Mouse (Mus musculus): ENCODE measurements at regions not wholly inside any gene's neighbourhood (a gene's known extent, or its start where the extent isn't known, plus 50 kb on each side); places are given as distances from the start of the nearest gene placed in this dataset.

DNA sequence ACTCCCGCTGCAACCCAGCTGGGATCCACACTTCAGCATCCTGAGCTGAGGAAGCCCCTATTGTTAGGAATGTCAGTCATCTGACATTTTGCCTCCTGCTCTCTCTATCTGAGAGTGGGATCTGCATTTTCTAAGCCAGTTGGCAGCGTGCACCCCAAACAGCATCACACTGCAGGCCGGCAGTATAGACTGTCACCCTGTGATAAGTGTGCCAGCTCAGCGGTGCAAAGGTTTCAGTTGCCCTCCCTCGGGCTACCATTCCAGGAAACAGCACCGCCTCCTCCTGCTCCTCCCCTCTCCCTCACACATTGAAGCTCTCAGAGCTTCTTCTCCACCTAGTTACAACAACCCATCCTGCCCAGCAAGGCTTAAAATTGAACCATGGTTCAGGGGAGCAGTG lies 194.5 kb downstream of the Lmo4 start:
- DNase-seq: no peak

DNA sequence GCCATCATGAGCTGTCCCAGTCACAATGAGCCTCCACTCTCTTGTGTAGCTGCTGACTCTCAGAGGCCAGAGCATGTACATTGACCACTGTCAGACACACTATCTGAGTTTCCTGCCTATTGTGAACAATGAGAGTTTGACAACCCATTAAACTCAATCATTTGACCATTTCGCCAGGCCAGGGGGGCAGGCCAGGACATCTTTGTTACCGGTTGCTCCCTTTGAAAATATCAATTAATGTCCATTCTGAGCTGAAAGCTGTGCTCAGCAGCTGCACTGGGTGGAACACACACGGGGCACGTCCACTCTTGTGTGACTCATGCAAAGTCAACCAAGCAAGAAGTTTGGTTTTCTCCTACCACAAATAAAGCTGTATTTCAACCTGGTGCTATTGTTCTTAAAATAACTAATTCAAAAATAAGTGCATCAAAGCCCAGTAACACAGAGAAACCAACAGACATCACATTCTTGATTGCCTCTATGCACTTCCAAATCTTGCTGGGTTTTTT lies 197.9 kb downstream of the Lmo4 start:
- no peak for DNase-seq

DNA sequence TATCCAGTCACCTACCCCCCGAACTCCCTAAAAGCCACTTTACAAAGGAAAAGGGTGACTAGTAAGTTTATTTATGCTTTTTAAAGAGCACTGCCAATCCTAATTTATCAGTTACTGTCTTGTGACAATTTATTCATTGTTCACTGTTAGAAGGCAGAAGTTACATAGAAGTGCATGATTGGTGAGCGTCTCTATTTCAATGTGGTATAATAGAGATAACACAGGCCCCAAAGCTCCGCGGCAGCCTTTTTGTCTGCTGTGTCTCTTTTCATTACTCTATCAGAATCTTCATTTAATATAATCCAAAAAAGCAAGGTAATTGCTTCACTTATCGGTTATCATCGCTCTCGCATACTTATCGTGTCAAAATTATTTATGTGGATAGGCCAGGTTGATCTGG lies 207.1 kb downstream of the Lmo4 start:
- no peak for DNase-seq

DNA sequence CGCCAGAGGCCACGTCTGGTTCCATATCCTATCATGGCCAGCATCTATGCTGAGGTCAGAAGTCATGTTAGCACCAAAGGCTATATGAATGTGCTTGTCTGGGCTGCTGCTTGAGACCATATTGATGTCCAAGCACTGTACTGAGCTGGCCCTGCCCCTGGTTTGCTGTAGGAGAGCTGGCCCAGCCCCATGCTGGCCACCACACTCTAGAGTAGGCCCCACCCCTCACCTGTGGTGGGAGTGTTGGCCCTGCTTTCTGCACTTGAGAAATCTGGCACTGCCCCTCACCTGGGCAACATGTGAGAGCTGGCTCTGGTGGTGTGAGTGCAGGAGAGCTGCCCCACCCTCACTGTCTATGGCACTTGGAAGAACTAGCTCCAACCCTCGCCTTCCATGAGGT lies 210.0 kb downstream of the Lmo4 start:
- DNase-seq: no peak

DNA sequence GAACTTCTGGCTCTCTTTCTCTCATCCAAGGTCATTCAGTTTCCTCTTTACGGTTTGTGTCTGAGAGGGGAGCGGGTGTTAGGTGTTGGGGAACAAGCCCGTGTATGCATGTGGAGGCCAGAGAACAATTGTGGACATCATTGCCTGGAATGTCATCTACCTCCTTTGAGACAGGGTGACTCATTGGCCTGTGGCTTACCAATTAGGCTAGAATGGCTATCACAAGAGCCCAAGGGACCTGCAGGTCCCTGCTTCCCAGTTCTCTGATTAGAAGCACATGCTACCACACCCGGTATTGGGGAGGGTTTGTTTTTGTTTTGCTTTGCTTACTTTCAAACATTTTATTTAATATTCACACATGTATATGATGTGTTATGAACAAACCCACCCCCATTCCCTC lies 216.0 kb downstream of the Lmo4 start:
- DNase-seq: no peak

DNA sequence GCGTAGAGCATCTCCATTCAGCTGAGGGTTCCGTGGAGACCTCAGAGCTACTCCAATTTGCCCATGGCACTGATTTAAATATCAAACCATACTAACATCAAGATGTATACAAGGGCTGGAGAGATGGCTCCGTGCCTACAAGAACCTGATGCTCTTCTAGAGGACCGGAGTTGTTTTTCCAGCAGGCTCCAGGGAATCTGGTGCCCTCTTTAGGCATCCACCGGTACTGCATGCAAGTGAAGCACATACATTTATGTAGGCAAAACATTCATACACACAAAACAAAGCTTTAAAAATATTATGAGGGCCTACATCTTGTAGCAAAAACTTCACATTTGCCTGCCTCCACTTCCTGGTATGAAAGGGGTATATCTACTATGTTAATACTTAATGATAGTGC lies 217.0 kb downstream of the Lmo4 start:
- DNase-seq: no peak

DNA sequence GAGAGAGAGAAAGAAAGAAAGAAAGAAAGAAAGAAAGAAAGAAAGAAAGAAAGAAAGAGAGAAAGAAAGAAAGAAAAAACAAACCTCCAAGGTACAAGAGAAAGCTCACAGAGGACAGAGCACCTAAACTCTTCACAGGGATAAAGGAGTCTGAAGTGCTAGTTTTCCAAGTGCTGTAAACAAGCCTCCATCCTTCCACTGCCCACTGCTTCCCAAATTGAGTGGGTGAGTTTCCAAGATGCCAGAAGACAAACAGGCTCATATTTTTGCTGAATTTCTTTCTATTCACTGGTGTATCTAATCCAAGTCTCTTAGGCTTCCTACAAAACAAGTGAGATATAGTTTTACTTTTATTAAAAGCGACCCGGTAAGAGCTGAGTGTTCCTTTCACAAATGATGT lies 218.2 kb downstream of the Lmo4 start:
- DNase-seq: no peak

DNA sequence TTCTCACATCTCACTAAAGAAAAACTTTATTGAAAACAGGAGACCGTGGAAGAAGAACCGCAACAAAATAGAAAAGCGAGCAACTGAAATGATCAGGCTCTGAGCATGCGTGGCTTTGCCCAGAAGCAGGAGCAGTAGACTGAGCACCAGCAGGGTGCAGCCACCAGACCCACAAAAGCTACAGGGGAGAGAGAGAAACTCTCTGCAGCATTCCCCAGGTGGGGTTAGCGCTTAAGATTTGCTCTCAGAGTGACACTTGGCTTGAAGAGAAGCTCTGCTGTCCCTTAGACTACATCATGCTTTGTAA lies 218.9 kb downstream of the Lmo4 start:
- no peak for DNase-seq

DNA sequence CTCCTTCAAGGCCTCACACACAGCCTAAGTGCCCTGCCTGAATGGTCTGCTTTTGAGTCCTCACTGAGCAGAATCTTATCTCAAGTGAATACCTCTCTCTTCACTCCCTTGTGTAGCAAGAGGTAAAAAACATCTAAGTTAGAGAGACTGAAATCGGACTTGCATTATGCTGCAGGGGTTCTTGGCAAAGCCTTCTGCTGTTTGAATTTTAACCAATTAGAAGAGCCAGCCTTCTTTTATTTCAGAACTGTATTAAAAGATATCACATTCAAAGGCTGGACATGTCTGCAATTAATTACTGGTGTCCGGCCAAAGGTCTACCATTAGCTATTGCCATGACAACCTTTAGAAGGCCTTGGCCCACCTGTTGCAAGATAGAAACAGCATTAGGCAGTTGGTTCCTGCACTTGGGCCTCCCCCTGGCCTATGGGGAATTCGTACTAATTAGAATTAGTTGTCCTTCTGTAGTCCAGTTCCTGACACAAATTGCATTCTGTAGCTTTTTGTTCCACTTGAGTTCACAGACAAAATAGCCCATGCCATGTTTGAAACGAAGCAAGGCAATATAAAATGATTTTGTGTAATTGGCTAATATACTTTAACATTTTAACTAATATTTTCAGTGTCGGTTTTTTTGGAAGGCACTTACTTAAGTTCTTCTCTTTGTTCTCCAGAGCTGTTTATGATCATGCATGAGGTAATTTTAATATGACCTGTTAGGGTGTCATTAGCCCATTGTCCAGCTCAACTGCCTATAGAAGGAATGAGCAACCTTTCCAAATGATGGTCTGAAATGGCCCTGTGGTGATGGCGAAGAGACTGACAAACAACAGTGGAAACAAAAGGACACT lies 219.4 kb downstream of the Lmo4 start:
- DNase-seq: no peak

DNA sequence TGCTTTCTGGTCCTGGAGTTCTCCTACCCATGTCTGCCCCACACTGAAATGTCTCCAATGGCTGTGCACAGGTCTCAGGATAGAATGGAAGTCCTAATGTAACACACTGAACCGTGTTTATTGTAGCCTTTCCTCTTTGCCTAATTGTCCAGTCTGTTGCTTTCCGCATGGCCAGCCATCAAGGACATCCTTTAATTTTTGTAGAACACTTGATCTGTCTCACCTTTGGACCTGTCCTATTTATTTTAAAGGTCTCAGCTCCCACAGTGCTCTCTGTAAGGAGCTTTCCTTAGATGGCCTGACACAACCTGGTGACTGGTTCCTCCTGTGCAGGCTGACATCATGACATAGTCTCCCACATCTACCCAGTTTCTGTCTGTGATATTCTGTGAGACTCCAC lies 226.3 kb downstream of the Lmo4 start:
- DNase-seq: no peak

DNA sequence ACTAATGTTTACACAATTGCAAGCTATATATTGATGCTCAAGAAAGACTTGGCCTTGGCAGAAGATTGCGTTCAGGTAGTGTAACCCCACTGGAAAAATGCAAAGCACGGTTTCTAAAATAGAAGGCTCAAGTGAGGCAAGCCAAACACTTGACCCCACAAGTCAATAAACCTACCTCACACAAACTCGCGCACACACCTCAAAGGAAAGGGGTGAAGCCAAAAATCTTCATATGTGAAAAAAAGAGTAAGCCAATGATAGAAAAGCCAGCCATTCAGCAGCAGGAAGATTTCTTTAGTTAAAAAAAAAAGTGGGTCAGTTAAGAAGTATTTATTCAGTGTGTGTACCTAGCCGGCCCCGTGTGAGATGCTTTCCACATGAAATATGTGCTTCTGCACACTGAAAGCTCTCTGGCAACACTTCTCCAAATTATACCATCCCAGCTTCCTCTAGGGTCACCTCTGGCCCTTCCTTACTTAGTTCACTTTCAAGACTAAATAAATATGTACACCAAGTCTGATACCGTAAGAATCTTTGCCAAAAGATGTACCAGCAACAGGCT lies 227.1 kb downstream of the Lmo4 start:
- no peak for DNase-seq

DNA sequence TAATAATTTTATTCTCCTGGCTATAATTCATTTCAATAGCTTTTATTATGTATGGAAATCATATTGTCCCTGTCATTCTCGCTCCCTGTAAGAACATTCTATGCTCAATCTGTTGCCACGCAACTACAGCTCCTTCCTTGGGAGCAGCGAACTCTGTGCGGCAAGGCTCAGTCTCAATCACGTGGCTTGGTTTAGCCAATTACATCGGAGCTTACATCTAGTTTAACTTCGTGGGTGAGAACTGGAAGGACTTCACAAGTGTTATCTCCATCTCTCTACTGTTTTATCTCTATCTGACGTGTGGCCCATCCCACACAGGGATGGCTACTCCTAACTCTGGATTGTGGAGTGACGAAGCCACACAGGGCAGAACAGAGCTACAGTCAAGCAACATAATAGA lies 231.4 kb downstream of the Lmo4 start:
- no peak for DNase-seq

DNA sequence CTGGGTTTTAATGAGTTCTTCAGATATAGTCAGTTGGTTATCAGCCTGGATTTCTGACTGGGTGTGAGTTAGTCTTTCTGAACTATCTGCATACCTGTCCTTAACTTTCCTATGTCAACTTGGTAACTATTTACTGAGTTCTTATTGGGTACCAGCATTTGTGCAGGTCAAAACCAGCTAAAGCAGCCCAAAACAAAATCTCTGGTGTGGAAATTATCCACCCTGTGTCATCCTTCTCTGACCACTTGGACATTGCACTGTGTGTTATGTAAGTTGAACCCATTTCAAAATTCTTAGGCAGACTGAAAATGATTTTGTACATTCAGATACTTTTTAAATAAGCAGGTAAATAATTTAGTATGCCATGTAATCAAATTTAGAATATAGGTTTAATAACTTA lies 232.7 kb downstream of the Lmo4 start:
- no peak for DNase-seq

DNA sequence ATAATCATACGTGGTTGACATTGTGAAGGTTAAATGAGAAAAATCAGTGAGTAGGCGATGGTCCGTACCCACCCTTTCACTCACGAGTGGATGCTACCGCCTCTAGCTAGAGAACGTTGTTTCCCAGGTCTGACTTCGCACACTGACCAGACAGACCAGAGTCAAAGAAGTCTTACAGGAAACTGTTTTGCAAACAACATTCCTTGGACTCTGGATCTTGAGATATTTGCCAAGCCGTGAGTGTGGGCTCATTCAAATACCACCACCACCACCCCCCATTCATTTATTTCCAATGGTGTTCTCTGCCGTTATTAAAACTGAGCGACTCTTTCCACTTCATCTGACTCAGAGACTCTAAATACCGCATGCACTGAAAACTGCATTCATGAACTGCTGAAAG lies 234.2 kb downstream of the Lmo4 start:
- no peak for DNase-seq

DNA sequence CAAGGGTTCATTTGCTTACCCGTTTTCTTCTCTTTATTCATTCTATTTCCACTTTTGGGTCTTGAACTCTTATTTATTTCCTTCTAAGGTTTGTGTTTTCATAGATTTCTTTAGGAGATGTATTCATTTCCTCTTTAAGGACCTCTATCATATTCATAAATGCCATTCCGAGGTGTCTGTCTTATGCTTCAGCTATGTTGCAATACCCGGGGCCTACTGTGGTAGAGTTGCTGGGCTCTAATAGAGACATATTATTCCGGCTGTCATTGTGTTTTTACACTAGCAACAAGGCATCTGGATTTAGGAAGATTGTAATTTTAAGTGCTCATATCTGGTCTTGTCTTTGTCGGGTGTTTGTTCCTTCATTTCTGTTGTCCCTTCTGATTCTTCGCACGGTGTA lies 249.5 kb downstream of the Lmo4 start:
- DNase-seq: no peak

DNA sequence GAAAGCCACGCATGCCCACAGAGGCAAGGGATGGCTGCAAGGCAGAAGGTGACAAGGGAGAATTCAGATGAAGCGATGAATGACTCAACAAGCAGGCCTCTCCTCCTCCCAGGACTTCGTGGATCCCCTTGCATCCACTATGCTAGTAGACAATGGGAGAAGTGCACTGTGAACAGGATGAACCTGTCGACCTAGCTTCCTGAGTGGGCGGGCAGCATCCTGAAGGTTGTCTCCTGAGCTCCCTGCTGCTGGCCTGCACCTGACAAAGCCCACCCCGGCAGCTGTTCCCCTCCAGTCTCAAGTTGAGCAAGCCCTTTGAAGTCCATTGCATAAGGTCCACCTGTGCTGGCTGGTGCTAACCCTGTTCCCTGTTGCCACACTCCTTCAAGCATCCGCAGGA lies 250.2 kb downstream of the Lmo4 start:
- no peak for DNase-seq

DNA sequence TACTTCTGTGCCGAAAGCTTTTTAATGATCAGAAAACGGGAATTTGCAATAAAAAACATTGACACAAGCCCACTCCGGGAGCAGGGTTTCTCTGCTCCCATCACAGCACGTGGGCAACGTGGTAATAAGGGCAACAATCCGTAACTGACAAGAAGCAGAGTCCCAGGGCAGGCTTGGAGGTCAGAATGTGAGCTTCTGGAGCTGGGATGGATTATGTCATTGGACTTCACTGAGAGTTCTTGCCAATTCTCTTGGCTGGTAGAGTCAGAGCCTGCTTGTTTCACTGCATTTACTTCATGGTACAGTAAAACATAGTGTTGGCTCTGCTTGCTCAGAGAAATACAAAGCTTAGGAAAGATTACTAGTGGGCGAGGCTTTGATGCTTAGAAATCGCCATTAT lies 252.7 kb downstream of the Lmo4 start:
- no peak for DNase-seq

DNA sequence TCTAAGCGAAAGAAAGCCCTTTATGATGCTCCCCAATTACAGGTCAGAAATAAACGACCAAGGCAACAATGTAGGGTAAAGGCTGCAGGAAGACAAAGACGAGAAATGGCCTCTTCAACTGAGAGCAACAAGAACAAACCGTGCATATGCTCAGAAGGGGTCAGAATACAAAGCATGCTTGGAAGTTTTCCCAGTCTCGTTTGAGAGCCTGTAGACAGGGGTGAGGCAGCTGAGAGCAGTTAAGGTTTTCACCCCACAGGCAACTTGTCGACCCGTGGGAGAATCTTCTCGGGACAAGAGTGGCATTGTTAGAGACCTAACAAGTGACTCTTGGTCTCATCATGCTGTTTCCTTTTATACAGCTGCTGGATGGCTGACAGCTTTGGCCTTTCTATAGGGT lies 255.4 kb downstream of the Lmo4 start:
- no peak for DNase-seq

DNA sequence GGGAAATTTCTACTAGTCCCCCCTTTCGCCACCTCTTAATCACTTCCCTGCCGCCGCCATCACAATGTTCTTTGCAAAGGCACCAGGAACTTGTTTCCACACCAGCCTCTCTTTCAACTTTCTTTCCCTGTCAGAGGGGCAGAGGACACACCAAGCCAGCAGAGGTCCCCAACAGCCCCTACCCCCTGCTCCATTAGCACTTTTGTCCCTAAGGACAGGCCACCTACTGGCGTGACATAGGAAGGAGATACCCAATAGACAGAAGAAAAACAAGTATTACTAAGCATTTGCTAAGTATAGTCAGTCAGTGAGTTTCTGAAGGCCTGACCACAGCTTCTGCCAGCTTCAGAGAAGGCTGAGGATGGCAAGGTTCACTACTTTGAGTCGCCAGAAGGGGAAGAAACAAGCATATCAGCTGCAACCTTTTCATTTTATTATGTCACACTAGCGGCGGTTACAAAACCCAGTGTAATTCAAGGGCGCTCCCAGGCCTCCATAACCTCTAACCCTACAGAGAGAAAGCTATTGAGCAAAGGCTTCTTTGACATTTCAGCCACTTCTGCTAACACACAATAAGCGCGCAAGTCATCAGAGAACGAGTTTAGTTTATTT lies 255.9 kb downstream of the Lmo4 start:
- no peak for DNase-seq

DNA sequence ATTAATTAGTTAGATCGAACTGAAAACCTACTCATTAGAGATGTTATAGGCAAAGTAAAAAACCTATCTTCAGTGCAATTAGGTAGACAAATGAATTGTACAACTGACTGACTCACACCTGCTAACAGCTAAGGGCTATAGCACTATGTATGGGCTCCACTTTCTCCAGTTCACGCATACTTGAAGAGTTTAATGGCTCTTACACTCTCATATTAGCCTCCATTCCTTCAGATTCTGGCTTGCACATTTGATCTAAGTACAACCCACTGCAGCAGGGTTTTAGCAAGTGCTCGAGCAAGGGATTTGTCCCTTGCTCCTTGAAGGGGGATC lies 257.1 kb downstream of the Lmo4 start:
- DNase-seq: no peak

DNA sequence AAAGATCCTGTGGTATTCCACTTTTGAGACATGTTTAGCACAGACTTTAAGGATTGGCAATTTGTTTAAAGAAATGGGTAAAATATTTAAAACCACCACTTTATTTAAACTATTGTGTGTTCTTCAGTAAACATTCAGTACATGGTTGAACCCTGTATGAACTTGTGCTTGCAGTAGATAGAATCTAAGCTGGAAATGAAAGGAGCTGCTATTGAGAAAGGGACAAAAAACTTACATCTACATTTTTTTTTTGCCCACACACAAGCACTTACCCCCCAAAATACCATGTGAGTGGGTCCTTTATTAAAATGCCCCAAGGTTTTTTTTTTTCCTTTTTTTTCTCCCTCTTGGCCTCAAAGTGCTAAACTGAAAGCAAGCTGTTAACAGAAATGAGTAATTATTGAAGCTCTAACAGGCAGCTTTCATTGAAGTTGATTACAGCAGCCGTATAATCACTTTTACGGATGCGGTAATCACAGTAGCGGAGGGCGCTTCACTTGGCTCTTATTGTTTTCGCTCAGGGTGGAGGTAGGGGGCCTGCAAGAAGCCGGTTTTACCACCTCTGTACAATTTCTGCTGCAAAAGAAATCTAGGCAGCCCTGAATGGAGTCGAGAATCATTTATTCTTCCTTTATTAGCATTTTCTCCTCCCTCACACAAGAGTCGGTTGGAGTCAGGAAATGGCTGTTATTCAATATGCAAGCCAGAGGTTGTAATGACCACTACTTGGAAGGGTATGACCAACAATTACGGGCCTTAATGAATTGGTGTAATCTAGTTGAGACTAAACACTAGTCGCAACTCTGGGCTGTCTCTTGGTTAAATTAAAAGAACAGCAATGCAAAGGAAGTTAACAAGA lies 257.7 kb downstream of the Lmo4 start:
- DNase-seq: no peak

DNA sequence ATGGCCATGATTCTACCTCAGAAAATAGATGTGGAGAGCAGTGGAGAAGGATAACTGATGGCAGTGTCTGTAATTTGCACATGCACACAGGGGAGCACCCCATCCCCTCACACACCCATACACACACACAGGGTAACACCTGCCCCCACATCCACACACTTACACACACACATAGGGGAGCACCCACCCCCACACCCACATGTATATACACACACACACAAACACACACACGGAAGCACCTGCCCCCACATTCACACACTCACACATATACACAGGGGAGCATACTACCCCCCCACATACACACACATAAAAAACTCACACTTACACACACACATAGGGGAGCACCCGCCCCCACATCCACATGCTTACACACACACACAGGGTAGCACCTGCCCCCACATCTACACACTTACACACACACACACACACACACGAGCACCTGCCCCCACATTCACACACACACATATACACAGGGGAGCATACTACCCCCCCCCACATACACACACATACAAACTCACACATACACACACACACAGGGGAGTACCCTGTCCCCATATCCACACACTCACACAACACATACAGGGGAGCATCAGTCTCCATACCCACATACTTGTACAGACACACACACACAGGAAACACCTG lies 265.8 kb downstream of the Lmo4 start:
- DNase-seq: no peak

DNA sequence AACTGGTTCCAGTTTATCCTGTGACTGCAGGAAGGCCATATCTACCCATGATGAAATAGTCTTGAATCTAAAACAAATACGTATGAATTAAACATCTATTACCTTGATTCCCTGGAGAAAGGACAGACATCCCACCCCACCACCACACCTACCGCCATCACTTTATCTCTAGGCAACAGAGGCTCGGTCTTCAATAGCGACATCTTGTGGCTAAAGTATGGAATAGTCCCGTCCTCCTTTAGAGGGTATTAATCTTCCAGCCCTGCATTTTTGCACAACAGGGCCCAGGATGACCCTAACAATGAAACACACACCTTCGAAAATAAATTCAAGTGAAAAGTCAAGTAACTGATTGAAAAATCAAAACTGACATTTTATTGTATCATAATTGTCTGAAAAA lies 279.7 kb downstream of the Lmo4 start:
- DNase-seq: no peak

Measured in cerebellum, adult 18-20 months (tissue).